Mouse (Mus musculus) G1E (cell line): Measurements from ENCODE around the gene Slc48a1.

Experiments used
- CTCF ChIP-seq: IDR thresholded peaks from 2 replicates; pipeline ENCODE4 v1.5.1; 2012; ENCODE audit warnings: low read depth, low read length, inconsistent platforms, mixed read lengths
- GATA1 ChIP-seq: IDR thresholded peaks from 2 replicates; pipeline ENCODE4 v1.6.1; 2012; ENCODE audit warnings: borderline replicate concordance, low read length, inconsistent platforms, mixed read lengths
- POLR2AphosphoS5 ChIP-seq: IDR thresholded peaks from 2 replicates; pipeline ENCODE4 v1.6.1; 2012; ENCODE audit warnings: low read depth, low read length, inconsistent platforms; ENCODE audit not compliant: insufficient replicate concordance

DNA sequence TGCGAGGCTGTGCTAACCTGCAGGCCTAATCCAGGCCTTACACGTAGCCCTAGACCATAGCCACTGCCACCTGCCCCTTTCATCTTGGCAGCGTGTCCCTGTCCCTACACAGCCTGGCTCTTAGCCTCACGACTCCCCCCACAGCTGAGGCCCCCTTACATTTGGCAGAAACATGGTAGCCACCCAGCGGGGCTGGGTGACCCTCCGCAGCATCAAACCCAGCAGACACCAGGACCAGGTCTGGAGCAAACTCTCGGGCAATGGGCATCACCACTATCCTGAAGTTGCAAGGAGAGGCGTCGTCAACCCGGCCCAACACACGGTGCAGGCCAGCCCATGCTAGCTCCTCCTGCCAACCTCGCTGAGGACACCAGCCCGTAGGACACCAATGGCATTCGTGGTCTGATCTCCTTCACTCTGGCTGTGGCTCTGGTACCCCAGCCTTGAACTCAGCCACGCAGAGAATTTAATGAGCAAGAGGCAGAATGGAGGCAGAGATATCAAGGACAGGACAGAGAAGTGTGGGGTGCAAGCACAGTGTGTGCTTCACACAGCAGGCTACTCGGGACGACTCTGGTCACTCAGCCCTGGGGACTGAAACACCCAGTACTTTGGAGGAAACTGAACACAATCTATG, 18.5 kb downstream of the Slc48a1 start:
- TF ChIP-seq CTCF: no peak
- TF ChIP-seq POLR2AphosphoS5: no peak
- TF ChIP-seq GATA1: no peak
